Mouse (Mus musculus) adrenal gland, adult 10 weeks (tissue): ENCODE data around the gene Muc3a. TPM values are rescaled to one million over a fixed set of nuclear protein-coding genes. Genes with fewer than 3 reads are reported as not detected.

Experiments
- polyA plus RNA-seq: library from polyadenylated mRNA; stranded (reverse); fragments of 350-450 nt; fragmentation: Illumina TruSeq; extraction: RNeasy Lipid Tissue Mini Kit (QIAGEN cat#74804); gene quantifications from one replicate; pipeline ENCODE4 v1.2.3, GENCODE M21; 2014; ENCODE audit warnings: low read depth, low replicate concordance

Gene Muc3a
- not detected for polyA plus RNA-seq

DNA sequence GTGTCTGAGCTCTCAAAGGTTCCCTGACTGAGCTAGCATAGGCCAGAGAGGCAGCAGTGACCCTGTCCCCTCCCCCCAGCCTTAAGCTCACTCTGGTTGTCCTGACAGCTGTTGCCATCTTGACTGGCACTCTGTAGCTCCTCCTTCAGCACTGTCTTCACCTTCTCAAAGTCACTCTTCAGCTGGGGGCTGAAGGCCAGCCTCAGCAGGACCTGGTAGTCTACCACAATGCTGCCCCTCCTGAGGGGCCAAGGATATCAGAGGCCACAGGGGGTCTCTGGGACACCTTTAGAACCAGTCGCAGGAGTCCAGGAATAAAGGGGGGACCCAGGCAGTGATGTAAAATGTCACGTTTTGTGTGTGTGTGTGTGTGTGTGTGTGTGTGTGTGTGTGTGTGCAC lies at the start of gene Muc3a:
Gene Muc3a, minus strand, starts transcription at position 101 of the 400 bp plus-strand sequence.

Other genes with a start within 250 kb of the Muc3a start
- 3.3 TPM for gene Cldn15, start 245.8 kb downstream of the Muc3a start, polyA plus RNA-seq
- 1.7 TPM for gene Plod3, start 225.4 kb downstream of the Muc3a start, polyA plus RNA-seq
- gene Znhit1, start 224.4 kb downstream of the Muc3a start, polyA plus RNA-seq, result 5.1 TPM
- gene Vgf, start 186.0 kb downstream of the Muc3a start, polyA plus RNA-seq, result 0.23 TPM
- gene Ap1s1, start 166.3 kb downstream of the Muc3a start, polyA plus RNA-seq, result 21.2 TPM
- gene Serpine1, start 140.1 kb downstream of the Muc3a start, polyA plus RNA-seq, result 5.0 TPM
- gene Trim56, start 96.2 kb downstream of the Muc3a start, polyA plus RNA-seq, result 37.8 TPM
- gene Muc3, start 63.1 kb downstream of the Muc3a start, polyA plus RNA-seq, result not detected
- gene Ache, start 75.1 kb upstream of the Muc3a start, polyA plus RNA-seq, result 0.17 TPM
- gene Ufsp1, start 82.2 kb upstream of the Muc3a start, polyA plus RNA-seq, result 5.9 TPM
- 25.4 TPM for gene Srrt, start 95.3 kb upstream of the Muc3a start, polyA plus RNA-seq
- not detected for gene Trip6, start 102.0 kb upstream of the Muc3a start, polyA plus RNA-seq
- not detected for gene Slc12a9, start 121.2 kb upstream of the Muc3a start, polyA plus RNA-seq
- 7.2 TPM for gene Ephb4, start 137.7 kb upstream of the Muc3a start, polyA plus RNA-seq